Mouse (Mus musculus) erythroblast, embryonic 14.5 days (primary cell): ENCODE measurements around the gene Tdrd1. TPM values are rescaled to one million over a fixed set of nuclear protein-coding genes. Genes with fewer than 3 reads are reported as not detected.

Experiments used
- H3K27me3 ChIP-seq: 2 replicates; pipeline ENCODE4 v1.6.1; 2012; ENCODE audit warnings: inconsistent platforms; ENCODE audit not compliant: control insufficient read depth
- H3K36me3 ChIP-seq: 2 replicates; pipeline ENCODE4 v1.6.1; 2012; ENCODE audit warnings: mild to moderate bottlenecking, inconsistent platforms; ENCODE audit not compliant: control insufficient read depth
- H3K4me1 ChIP-seq: 2 replicates; pipeline ENCODE4 v1.6.1; 2012; ENCODE audit warnings: inconsistent platforms; ENCODE audit not compliant: control insufficient read depth
- H3K4me3 ChIP-seq: replicated peaks from 2 replicates; pipeline ENCODE3; 2012; ENCODE audit warnings: moderate library complexity, mild to moderate bottlenecking, inconsistent platforms
- H3K9me3 ChIP-seq: 2 replicates; pipeline ENCODE4 v1.6.1; 2012; ENCODE audit warnings: low read length, inconsistent platforms, mixed read lengths; ENCODE audit not compliant: control insufficient read depth
- GATA1 ChIP-seq: IDR thresholded peaks from 2 replicates; pipeline ENCODE4 v1.6.1; 2012; ENCODE audit warnings: low read length, inconsistent platforms, mixed read lengths
- TAL1 ChIP-seq: IDR thresholded peaks from 3 replicates; pipeline ENCODE4 v1.6.1; 2012; ENCODE audit warnings: low read length, inconsistent platforms, mixed read lengths
- polyA plus RNA-seq: library from polyadenylated mRNA; stranded (reverse); fragments of >175 nt; gene quantifications from 2 replicates; pipeline ENCODE4 v1.2.3, GENCODE M21; 2012

Gene Tdrd1
- polyA plus RNA-seq, 1 experiment: not detected

- no peaks in the 10 kb centered on the region for H3K36me3 ChIP-seq
- H3K4me3 ChIP-seq: no peak overlapping the region
- H3K9me3 ChIP-seq: peaks cover 5% of the 10 kb centered on the region
Measured at GRCm38 (mm10) chr19:56915084-56915483, 89.1 kb downstream of the Tdrd1 start.

More at GRCm38 (mm10) chr19:56915084-56915483, 89.1 kb downstream of the Tdrd1 start:
- H3K4me1 ChIP-seq: no peaks in the 10 kb centered on the region
- TF ChIP-seq TAL1 (no peak), GATA1 (no peak)
- no peaks in the 10 kb centered on the region for H3K27me3 ChIP-seq

Other genes starting within 250 kb of the Tdrd1 start
- gene Adrb1, start 104.0 kb upstream of the Tdrd1 start, polyA plus RNA-seq: 0.02 and 0.06 TPM in 2 replicates
- 0.14 and 0.17 TPM in 2 replicates for gene Ccdc186, start 4.0 kb upstream of the Tdrd1 start, polyA plus RNA-seq
- not detected in 2 replicates for gene Vwa2, start 48.0 kb downstream of the Tdrd1 start, polyA plus RNA-seq
- gene Afap1l2, start 182.0 kb downstream of the Tdrd1 start, polyA plus RNA-seq: not detected in 2 replicates